Mouse (Mus musculus) ovary, postnatal 14 days (tissue): Measurements from ENCODE around the gene Stc2.

Experiments used
- DNase-seq: peaks from one replicate; pipeline ENCODE4 v3.0.0; 2022; ENCODE audit warnings: low spot score

The Stc2 gene

GRCm38 (mm10) chr11:31369648-31370286 lies at the start of gene Stc2:
Gene Stc2 (minus strand): TSS chr11:31370074.
- DNase-seq = peak; percentile 65

- DNase-seq = no peak
These were observed 47.2 kb upstream of the Stc2 start for GRCm38 (mm10) chr11:31417071-31417470.

DNA sequence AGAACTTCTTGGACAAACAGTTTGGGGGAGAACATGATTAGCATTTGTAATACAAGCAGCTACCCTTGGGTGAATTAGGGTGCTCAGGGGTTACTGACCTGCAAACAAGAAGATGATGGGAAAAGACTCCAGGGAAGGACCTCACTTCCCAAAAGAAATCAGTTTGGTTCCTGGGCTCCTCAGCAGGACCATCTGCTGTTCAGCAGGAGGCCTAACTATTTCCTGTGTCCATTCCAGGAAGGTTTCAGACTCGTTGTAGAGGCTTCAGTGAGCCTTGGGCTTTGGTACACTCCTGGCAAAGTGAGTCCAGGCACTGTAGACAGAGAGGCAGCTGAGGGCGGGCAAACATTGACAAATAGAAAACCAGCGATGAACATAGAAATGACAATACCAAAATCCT lies 42.5 kb upstream of the Stc2 start:
- DNase-seq = no peak

DNA sequence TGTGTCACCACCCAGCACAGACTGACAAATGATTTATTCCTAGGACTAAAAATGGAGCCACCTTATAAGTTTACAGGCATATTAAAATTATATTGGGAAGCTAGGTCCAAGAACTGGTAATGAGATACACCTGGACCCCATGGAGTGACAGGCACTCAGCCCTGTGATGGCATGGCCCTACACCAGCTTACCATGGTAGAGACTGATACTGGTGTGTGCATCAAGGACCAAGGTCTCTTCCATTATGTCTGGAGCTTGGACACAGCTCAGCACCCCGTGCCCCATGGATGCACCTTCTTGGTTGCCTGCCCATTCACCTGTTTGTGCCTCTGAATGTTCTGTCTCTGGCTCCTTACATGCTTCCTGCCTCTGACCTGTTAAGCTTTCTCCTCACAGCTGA lies 36.9 kb upstream of the Stc2 start:
- no peak for DNase-seq

DNA sequence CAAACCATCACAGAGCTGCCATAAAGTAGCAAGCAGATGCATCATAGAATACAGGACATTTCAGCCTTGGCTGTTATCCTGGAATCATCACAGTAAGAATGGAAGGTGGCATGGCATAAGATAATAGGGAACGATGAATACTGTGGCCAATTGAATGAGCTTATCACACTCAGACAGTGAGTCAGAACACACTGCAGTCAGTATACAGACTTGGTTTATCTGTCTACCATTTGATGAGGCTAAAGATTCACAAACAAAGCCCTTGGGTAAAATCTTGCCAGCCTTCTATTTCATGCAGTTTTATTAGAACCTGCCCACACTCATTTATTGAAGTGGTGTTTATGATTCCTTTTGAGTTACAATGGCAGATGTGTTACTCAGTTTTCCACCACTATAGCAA lies 33.2 kb upstream of the Stc2 start:
- DNase-seq = no peak

DNA sequence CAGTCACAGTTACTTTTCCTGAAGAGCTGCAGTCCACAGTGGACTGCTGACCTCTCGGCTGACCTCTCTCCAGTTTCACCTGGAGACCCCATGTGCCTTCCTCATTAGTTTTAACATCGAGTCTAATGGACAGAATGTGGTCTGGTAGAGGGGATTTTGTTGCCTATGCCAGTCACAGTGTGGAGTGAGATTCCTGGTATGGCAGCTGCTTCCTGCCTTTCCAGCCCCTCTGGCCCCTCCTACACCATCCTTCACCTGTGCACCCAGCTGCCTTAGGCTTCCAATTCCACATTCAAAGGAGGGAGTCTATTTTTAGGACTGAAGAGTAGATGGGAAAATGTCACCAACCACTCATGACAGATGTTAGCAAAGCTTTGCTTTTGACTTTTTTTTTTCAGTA lies 28.7 kb upstream of the Stc2 start:
- DNase-seq = no peak

DNA sequence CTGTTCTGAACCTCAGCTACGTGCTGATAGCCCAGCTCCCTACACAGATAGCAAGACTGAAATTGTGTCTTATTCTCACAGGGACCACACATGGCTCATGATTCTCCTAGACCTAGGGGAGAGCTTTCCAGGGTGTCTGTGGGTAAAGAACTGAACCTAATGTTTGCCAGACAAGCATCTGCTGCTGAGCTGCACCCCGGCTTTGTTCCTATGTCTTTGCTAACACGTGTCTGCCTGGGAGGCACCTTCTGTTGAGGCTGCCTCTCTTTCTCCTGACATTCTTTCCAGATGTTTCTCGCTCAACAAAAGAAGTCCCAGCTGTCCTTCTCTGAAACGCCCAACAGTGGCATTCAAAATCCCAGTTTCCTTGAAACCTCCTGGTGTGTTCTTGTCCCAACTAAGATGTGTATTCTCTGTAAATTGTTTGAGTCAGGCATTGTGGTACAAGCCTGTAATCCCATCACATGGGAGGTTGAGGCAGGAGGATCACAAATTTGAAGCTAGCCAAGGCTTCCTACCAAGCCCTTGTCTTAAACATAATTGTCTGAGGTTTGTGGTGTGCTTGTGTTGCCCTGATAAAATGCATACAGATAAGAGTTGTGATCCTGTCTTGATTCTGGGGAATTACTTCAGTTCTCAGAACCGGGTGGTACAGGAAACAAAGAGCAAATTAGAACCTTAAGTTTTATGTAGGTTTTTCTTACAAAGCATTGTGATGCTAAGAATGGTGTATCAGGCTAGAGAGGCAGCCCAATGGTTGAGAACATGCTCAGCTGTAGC lies 27.0 kb upstream of the Stc2 start:
- no peak for DNase-seq

- no peak for DNase-seq
These were observed 24.2 kb upstream of the Stc2 start for GRCm38 (mm10) chr11:31394026-31394425.

GRCm38 (mm10) chr11:31392340-31392739 lies 22.5 kb upstream of the Stc2 start:
- no peak for DNase-seq

DNA sequence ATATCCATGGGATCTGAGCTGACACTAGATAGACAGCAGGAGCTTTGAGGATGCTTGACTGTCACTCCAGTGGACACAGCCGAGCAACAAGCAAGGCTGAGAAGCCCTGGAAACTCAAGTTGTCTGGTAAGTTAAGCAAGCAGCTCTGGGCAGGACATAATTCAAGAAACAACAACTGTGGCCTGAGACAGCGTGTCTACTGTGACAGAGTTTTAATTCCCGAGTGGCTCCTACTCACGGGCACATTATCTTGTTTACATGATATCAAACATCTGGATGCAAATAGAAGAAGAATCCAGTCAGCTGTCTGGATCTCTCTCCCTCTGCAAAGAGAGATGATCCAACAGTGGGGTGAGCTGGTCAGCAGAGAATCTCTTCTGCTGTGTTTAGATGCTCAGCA lies 19.0 kb upstream of the Stc2 start:
- no peak for DNase-seq

GRCm38 (mm10) chr11:31387526-31387925 lies 17.7 kb upstream of the Stc2 start:
- DNase-seq = no peak

DNA sequence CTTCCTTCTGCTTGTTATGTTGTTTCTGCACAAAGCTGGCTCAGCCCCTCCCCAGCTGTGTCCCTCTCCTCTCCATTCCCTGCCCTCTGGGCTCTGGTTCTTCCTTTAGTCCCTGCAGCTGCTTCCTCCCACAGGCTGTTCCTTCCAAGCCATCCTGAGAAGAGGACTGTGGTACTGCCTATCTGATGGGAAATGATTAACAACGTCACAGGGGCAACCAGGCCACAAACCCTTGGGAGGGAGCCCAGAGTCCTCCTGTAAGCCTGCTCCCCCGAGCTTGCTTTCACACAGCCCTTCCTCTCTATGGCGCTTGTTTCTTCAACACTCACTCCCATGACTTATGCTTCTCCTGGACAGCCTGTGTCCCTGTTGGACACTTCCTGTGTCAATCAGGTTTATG lies 16.7 kb upstream of the Stc2 start:
- DNase-seq = no peak

DNA sequence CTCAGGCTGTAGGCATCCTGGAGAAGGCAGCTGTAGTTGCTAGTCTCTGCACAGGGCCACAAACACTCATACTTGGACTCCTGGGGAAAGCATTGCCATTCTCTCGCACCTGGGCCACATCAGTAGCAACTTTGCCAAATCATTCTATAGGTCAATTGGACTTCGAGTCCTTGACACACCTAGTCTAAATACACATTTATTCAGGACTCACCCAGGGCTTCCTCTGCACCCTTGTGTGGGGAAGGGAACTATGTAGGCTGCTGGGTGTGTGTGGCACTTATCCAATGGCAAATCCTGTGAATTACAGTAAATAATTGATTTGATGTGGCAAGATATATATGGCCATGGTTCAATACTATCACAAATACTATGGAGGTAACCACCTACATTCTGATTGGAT lies 14.1 kb upstream of the Stc2 start:
- DNase-seq = no peak

GRCm38 (mm10) chr11:31382145-31382544 lies 12.3 kb upstream of the Stc2 start:
- DNase-seq = no peak

DNA sequence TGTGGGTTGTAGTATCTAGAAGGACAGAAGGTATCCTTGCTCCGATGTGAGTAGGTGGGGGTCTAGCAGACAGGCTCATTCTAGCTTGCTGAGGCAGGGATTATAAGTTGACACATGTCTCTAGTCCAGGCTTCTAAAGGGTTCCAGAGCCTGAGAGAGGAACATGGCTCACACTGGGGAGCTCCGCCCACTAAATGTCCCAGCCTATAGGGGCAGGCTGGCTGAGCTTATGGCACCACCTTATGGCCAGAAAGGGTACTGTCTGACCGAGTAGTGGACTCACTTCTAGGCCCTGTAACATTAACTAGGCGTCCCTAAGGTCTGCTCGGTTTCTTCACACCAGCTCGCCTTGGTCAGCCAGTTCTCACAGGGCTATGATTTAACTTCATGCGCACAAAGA lies 3.6 kb upstream of the Stc2 start:
- DNase-seq = peak; percentile 20

GRCm38 (mm10) chr11:31372206-31372605 lies 2.3 kb upstream of the Stc2 start:
- no peak for DNase-seq

DNA sequence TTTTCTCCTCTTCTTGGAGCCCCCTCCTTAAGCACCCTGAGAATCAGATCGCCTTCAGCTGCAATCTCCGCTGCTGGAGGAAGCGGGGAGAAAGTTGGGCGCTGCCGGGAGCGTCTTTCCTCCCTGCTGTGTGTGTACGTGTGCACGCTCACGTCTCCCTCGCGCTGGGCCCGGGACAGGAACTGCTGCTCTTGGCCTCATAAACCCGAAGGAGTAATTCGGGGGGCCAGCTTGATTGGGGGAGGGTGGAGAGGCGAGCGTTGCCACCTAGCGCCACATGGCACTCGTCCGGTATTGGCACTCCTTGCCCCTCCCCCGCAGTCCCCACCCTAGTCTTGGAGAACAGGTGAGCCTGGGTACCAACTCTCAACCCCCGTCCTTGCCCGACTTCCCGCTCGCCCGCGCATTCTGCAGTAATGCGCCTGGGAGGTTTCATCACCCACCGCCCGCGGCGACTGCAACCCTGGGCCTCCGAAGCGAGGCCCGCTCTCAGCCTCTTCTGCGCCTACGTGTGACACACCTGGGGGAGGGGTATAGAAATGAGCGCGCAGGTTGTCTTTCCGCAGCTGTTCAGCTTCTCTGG lies 1.5 kb upstream of the Stc2 start:
- no peak for DNase-seq

DNA sequence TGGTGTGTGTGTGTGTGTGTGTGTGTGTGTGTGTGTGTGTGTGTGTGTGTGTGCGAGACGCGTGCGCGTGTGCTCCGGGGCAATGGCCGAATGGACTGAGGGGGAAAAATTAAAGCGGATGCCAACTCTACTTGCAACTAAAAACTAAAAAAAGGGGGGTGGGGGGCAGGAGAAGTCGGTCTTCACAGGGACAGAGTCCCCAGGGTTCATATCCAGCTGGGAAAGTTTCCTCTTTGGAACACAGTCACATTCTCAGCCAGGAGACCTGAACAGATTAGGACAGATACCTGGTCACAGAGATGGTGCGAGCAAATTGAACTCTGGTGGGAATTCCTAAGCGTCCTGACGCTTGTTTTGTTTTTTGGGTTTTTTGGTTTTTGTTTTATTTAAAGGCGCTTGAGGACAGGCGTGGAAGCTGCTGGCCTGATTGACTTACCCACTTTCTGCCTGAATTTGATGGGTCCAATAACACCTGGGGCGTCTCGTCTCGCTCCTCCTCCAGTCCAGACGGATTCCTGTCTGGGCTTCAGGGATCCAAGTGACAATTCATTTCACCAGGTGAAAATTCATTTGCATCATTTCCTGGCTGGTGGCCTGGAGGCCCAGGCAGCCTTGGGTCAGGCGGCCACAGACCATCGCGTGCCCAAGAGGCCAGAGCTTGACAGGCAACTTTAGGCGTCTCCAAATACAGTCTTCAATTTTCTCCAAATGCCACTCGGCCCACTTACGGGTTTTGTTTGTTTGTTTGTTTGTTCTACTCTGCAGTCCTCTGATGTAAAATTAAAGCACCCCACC lies 759 bp upstream of the Stc2 start:
- DNase-seq = no peak

- peak; percentile 39 for DNase-seq
These were observed 768 bp downstream of the Stc2 start for GRCm38 (mm10) chr11:31368965-31369647.

GRCm38 (mm10) chr11:31368252-31368964 lies 1.5 kb downstream of the Stc2 start:
- peak; percentile 21 for DNase-seq

DNA sequence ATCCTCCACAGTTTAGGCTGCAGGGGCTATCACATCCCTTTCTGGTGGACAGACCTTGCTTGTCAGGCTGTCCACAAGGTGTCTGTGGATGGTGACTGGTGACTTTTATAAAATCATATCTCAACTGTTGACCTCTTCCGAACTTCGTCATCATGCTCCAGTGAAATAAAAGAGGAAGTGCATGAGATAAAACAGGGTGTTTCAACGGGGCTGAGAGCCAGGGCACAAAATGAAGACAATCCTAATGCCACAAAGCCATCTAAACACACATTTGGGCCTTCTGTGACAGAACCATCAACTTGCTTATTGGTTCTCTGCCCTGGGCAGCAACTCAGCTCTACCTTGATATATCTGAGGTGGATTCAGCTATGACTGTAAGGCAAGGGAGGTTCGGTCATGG lies 3.0 kb downstream of the Stc2 start:
- no peak for DNase-seq
